Mouse (Mus musculus): Measurements from ENCODE around the gene Vrtn. TPM values are rescaled to one million over a fixed set of nuclear protein-coding genes. Genes with fewer than 3 reads are reported as not detected.

Gene Vrtn
- polyA plus RNA-seq (2014; fragmentation: Illumina TruSeq; extraction: RNeasy Lipid Tissue Mini Kit (QIAGEN cat#74804); ENCODE audit: low read depth, low replicate concordance) = not detected

GRCm38 (mm10) chr12:84640654-84641053, at the start of gene Vrtn:
Vrtn (plus strand) TSS chr12:84641019.

GRCm38 (mm10) chr12:84616977-84617630, 23.7 kb upstream of the Vrtn start, which contains the start of gene Abcd4:
Abcd4 (minus strand) TSS chr12:84617413.

GRCm38 (mm10) chr12:84698319-84699081, 57.7 kb downstream of the Vrtn start, which contains the start of gene Syndig1l:
Syndig1l (minus strand) TSS chr12:84698831.

Other genes starting within 250 kb of the Vrtn start
- gene Entpd5, start 232.0 kb upstream of the Vrtn start, polyA plus RNA-seq (2014; fragmentation: Illumina TruSeq; extraction: RNeasy Lipid Tissue Mini Kit (QIAGEN cat#74804); ENCODE audit: low read depth, low replicate concordance) = 313 TPM
- 19.5 TPM for gene Bbof1, start 231.9 kb upstream of the Vrtn start, polyA plus RNA-seq (2014; fragmentation: Illumina TruSeq; extraction: RNeasy Lipid Tissue Mini Kit (QIAGEN cat#74804); ENCODE audit: low read depth, low replicate concordance)
- gene Rnf113a2, start 223.8 kb upstream of the Vrtn start, polyA plus RNA-seq (2014; fragmentation: Illumina TruSeq; extraction: RNeasy Lipid Tissue Mini Kit (QIAGEN cat#74804); ENCODE audit: low read depth, low replicate concordance) = 10.9 TPM
- gene Aldh6a1, start 190.0 kb upstream of the Vrtn start, polyA plus RNA-seq (2014; fragmentation: Illumina TruSeq; extraction: RNeasy Lipid Tissue Mini Kit (QIAGEN cat#74804); ENCODE audit: low read depth, low replicate concordance) = 1,492 TPM
- gene Lin52, start 189.6 kb upstream of the Vrtn start, polyA plus RNA-seq (2014; fragmentation: Illumina TruSeq; extraction: RNeasy Lipid Tissue Mini Kit (QIAGEN cat#74804); ENCODE audit: low read depth, low replicate concordance) = 35.7 TPM
- gene Vsx2, start 71.3 kb upstream of the Vrtn start, polyA plus RNA-seq (2014; fragmentation: Illumina TruSeq; extraction: RNeasy Lipid Tissue Mini Kit (QIAGEN cat#74804); ENCODE audit: low read depth, low replicate concordance) = not detected
- 9.9 TPM for gene Abcd4, start 23.6 kb upstream of the Vrtn start, polyA plus RNA-seq (2014; fragmentation: Illumina TruSeq; extraction: RNeasy Lipid Tissue Mini Kit (QIAGEN cat#74804); ENCODE audit: low read depth, low replicate concordance)
- not detected for gene Syndig1l, start 57.8 kb downstream of the Vrtn start, polyA plus RNA-seq (2014; fragmentation: Illumina TruSeq; extraction: RNeasy Lipid Tissue Mini Kit (QIAGEN cat#74804); ENCODE audit: low read depth, low replicate concordance)
- gene Npc2, start 132.1 kb downstream of the Vrtn start, polyA plus RNA-seq (2014; fragmentation: Illumina TruSeq; extraction: RNeasy Lipid Tissue Mini Kit (QIAGEN cat#74804); ENCODE audit: low read depth, low replicate concordance) = 18.1 TPM
- gene Isca2, start 132.2 kb downstream of the Vrtn start, polyA plus RNA-seq (2014; fragmentation: Illumina TruSeq; extraction: RNeasy Lipid Tissue Mini Kit (QIAGEN cat#74804); ENCODE audit: low read depth, low replicate concordance) = 170 TPM
- gene Ltbp2, start 235.5 kb downstream of the Vrtn start, polyA plus RNA-seq (2014; fragmentation: Illumina TruSeq; extraction: RNeasy Lipid Tissue Mini Kit (QIAGEN cat#74804); ENCODE audit: low read depth, low replicate concordance) = not detected

All from kidney, adult 10 weeks (tissue).